Comparison of ENCODE assay signal across 40 mouse cellular contexts in the genomic region with DNA sequence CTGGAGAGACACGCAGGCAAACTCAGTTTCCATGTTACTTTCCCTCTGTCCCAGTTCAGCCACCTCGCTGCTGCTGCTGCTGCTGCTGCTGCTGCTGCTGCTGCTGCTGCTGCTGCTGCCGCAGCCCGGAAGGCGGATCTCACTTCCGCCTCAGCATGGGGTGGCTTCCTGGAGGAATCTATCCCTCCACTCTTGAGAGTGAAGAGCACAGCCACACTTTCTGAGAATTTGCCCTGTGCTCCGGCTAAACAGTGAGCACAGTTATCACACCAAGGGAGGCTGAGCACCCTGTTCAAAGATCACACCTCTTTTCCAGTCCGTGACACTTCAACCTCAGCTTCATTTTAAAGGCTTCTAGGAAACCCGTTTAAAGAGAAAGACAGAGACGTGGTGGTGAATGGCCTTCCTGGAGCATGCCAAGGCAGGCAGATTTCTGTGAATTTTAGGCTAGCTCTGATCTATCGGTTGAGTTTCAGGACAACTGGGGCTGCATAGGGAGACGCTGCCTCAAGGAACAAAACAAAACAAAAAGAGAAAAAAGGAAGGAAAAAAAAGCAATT. TPM values are rescaled to one million over a fixed set of nuclear protein-coding genes. Genes with fewer than 3 reads are reported as not detected.
DNase-seq lines count a peak whose midpoint lies in the region; ATAC-seq and TF ChIP-seq lines count a peak whose summit lies in the region.
"Had no signal": no experiment of that assay in that cellular context is flagged by ENCODE, and none has a peak within 500 bp of the region (broad histone marks: within the 10 kb centered on the region; RNA-seq: fewer than 3 reads in every experiment).

No protein-coding gene starts in this region.

- H3K27me3 ChIP-seq in testis, adult 2 months (ENCODE audit: control insufficient read depth, insufficient read depth, low read length), result no peaks in the 10 kb centered on the region
- H3K27me3 ChIP-seq in kidney, embryonic 16.5 days (ENCODE audit: insufficient read depth, low read length), result no peaks in the 10 kb centered on the region
- H3K27me3 ChIP-seq in forebrain, embryonic 14.5 days (replicated peaks; ENCODE audit: control insufficient read depth, insufficient read depth, low read length), result no peaks in the 10 kb centered on the region
- H3K27me3 ChIP-seq: Patski had no signal

- H3K4me2 ChIP-seq in kidney, embryonic 16.5 days (replicated peaks; ENCODE audit: low read depth, low read length), result no peak overlapping the region
- H3K4me2 ChIP-seq in forebrain, embryonic 14.5 days (ENCODE audit: low read length), result no peak overlapping the region
- H3K4me2 ChIP-seq: heart, embryonic 15.5 days; hindbrain, embryonic 14.5 days; liver, embryonic 12.5 days; midbrain, embryonic 12.5 days; neural tube, embryonic 12.5 days had no signal

- no peak overlapping the region for H3K27ac ChIP-seq in testis, adult 2 months (ENCODE audit: control insufficient read depth, insufficient read depth, low read depth, low read length)
- peak overlapping the region; percentile 51; the same call in 1 of the 2 replicates for H3K27ac ChIP-seq in kidney, embryonic 16.5 days (ENCODE audit: low read length)
- no peak overlapping the region for H3K27ac ChIP-seq in forebrain, embryonic 14.5 days (ENCODE audit: low read depth, low read length)
- H3K27ac ChIP-seq: heart, embryonic 15.5 days; hindbrain, embryonic 14.5 days; liver, embryonic 12.5 days; midbrain, embryonic 12.5 days; neural tube, embryonic 12.5 days; stomach, postnatal 0 days had no signal

- no peak for ATAC-seq in kidney, embryonic 16.5 days (ENCODE audit: low FRiP score, low TSS enrichment)
- no peak for ATAC-seq in forebrain, embryonic 14.5 days
- ATAC-seq: CD4-positive, CD25-positive, alpha-beta regulatory T cell, adult 4 months; forebrain, postnatal 0 days; inflammation-experienced regulatory T-cells, adult 6 months; liver, embryonic 12.5 days; liver, postnatal 0 days; Patski had no signal

- no peak for TF ChIP-seq CTCF in testis, adult 2 months (IDR thresholded peaks at IDR 0.05; ENCODE audit: control insufficient read depth, insufficient read depth, insufficient replicate concordance, low read depth, low read length)

- DNase-seq in testis, postnatal 10 days (ENCODE audit: low spot score), result no peak
- peak; percentile 69 for DNase-seq in ZHBTc4 (ENCODE audit: low read depth, low spot score)
- DNase-seq in kidney, postnatal 36 days, result peak; percentile 47 to 70
- no peak for DNase-seq in adrenal gland, adult 18-20 months (ENCODE audit: low spot score in 2 of 2)
- DNase-seq in spleen, adult 12 weeks (ENCODE audit: low spot score), result no peak
- DNase-seq in forebrain, embryonic 14.5 days (ENCODE audit: low spot score), result no peak
- DNase-seq: adrenal gland, adult 2 months; cerebellum, adult 9-11 months; forebrain, postnatal 0 days; gastrocnemius, postnatal 10 days; heart, postnatal 36 days; left cerebral cortex, postnatal 4 days; liver, postnatal 0 days; lung, postnatal 4 days; right cerebral cortex, adult 18-20 months; thymus, postnatal 4 days had no signal

- no peak for TF ChIP-seq POLR2A in testis, adult 2 months (IDR thresholded peaks at IDR 0.05; ENCODE audit: control insufficient read depth, low read depth, low read length)

- H3K9ac ChIP-seq in kidney, embryonic 16.5 days (replicated peaks; ENCODE audit: low read length), result peak overlapping the region; percentile 20; the same call in 1 of the 2 replicates
- no peak overlapping the region for H3K9ac ChIP-seq in forebrain, embryonic 14.5 days (ENCODE audit: low read length)
- H3K9ac ChIP-seq: forebrain, postnatal 0 days; heart, embryonic 15.5 days; hindbrain, embryonic 14.5 days; liver, embryonic 12.5 days; liver, postnatal 0 days; midbrain, embryonic 12.5 days; neural tube, embryonic 12.5 days had no signal

- no peaks in the 10 kb centered on the region for H3K9me3 ChIP-seq in kidney, embryonic 16.5 days (ENCODE audit: low read length)
- no peaks in the 10 kb centered on the region for H3K9me3 ChIP-seq in forebrain, embryonic 14.5 days (replicated peaks; ENCODE audit: control insufficient read depth, low read length)
- H3K9me3 ChIP-seq: G1E; heart, embryonic 15.5 days; liver, embryonic 12.5 days; megakaryocyte, embryonic 14.5 days; midbrain, embryonic 12.5 days; neural tube, embryonic 12.5 days had no signal

- no peaks in the 10 kb centered on the region for H3K36me3 ChIP-seq in testis, adult 2 months (ENCODE audit: control insufficient read depth, insufficient read depth, low read length)
- H3K36me3 ChIP-seq in kidney, embryonic 16.5 days (ENCODE audit: insufficient read depth, low read length), result no peaks in the 10 kb centered on the region
- no peaks in the 10 kb centered on the region for H3K36me3 ChIP-seq in forebrain, embryonic 14.5 days (ENCODE audit: control insufficient read depth, insufficient read depth, low read length)
- H3K36me3 ChIP-seq: G1E; heart, embryonic 15.5 days; liver, embryonic 12.5 days; midbrain, embryonic 12.5 days; neural tube, embryonic 12.5 days had no signal

- H3K4me1 ChIP-seq in testis, adult 2 months (ENCODE audit: control insufficient read depth, insufficient read depth, low read length), result peaks cover 9% of the 10 kb centered on the region
- H3K4me1 ChIP-seq in kidney, embryonic 16.5 days (ENCODE audit: insufficient read depth, low read length), result peaks cover 21% of the 10 kb centered on the region
- H3K4me1 ChIP-seq in forebrain, embryonic 14.5 days (ENCODE audit: control insufficient read depth, insufficient read depth, low read length), result no peaks in the 10 kb centered on the region; the same call in 1 of the 2 replicates
- H3K4me1 ChIP-seq: liver, embryonic 12.5 days; megakaryocyte, embryonic 14.5 days; midbrain, embryonic 12.5 days; neural tube, embryonic 12.5 days had no signal

- H3K4me3 ChIP-seq in testis, adult 2 months (ENCODE audit: control insufficient read depth, low read depth, low read length), result peak overlapping the region; percentile 72
- H3K4me3 ChIP-seq in kidney, embryonic 16.5 days (ENCODE audit: low read length), result no peak overlapping the region
- H3K4me3 ChIP-seq in forebrain, embryonic 14.5 days (ENCODE audit: low read depth, low read length), result no peak overlapping the region
- H3K4me3 ChIP-seq: erythroblast, embryonic 14.5 days; heart, embryonic 15.5 days; liver, embryonic 12.5 days; megakaryocyte, embryonic 14.5 days; midbrain, embryonic 12.5 days; myocyte; neural tube, embryonic 12.5 days had no signal

- WGBS in kidney, embryonic 16.5 days, result 77% methylated on average over 12 of the region's 12 CpGs
- WGBS in forebrain, embryonic 14.5 days, result 74% methylated on average over 12 of the region's 12 CpGs

RNA-seq across cellular contexts. Expression of gene Heatr6, which starts 46.5 kb away (rescaled TPM):
- 6.1 TPM in 2 replicates for polyA plus RNA-seq in testis, adult 2 months (2012; rRNA removed)
- 23.6 and 27.2 TPM in 2 replicates for polyA plus RNA-seq in kidney, embryonic 16.5 days (2015; fragmentation: Nextera tagmentation; extraction: Ambion mirVana)
- total RNA-seq in adrenal gland, adult 18-20 months (2021), result 10 to 100 TPM; 12.3 to 14.0 TPM
- polyA plus RNA-seq in forebrain, embryonic 14.5 days (2014; fragmentation: Nextera tagmentation; extraction: Ambion mirVana), result 27.8 and 29.7 TPM in 2 replicates

RNA-seq across cellular contexts. Expression of gene Hnf1b, which starts 49.9 kb away (rescaled TPM):
- polyA plus RNA-seq in testis, adult 2 months (2012; rRNA removed), result 37.1 and 40.7 TPM in 2 replicates
- polyA plus RNA-seq in kidney, embryonic 16.5 days (2015; fragmentation: Nextera tagmentation; extraction: Ambion mirVana), result 90.9 and 104 TPM in 2 replicates
- total RNA-seq in adrenal gland, adult 18-20 months (2021), result under 1 TPM in 1 of 2 experiments, not detected in 1; 0.17 TPM
- 0.09 and 0.14 TPM in 2 replicates for polyA plus RNA-seq in forebrain, embryonic 14.5 days (2014; fragmentation: Nextera tagmentation; extraction: Ambion mirVana)
- total RNA-seq: adrenal gland, adult 2 months; common myeloid progenitor, adult 5-6 weeks; forebrain, postnatal 0 days; gastrocnemius, postnatal 10 days; heart, postnatal 36 days; left cerebral cortex, postnatal 4 days; midbrain, postnatal 0 days had no signal
- polyA plus RNA-seq: CD4-positive, CD25-positive, alpha-beta regulatory T cell, adult 4 months; embryonic facial prominence, embryonic 14.5 days; erythroblast, embryonic 14.5 days; forebrain, embryonic 11.5 days; G1E; inflammation-experienced regulatory T-cells, adult 6 months; midbrain, embryonic 12.5 days; myocyte; thymus, postnatal 0 days had no signal

RNA-seq across cellular contexts. Expression of gene Wfdc21, which starts 53.2 kb away (rescaled TPM):
- 0.36 and 0.84 TPM in 2 replicates for polyA plus RNA-seq in testis, adult 2 months (2012; rRNA removed)
- 0.71 TPM in 1 of 2 replicates, not detected in the other for polyA plus RNA-seq in kidney, embryonic 16.5 days (2015; fragmentation: Nextera tagmentation; extraction: Ambion mirVana)
- under 1 TPM in 1 of 2 experiments, not detected in 1; 0.83 TPM for total RNA-seq in adrenal gland, adult 18-20 months (2021)
- polyA plus RNA-seq in forebrain, embryonic 14.5 days (2014; fragmentation: Nextera tagmentation; extraction: Ambion mirVana), result not detected in 2 replicates
- total RNA-seq: forebrain, postnatal 0 days; G1E; gastrocnemius, postnatal 10 days; heart, postnatal 36 days; layer of hippocampus, adult 8-10 months; layer of hippocampus, postnatal 25 days; left cerebral cortex, adult 8-10 months; left cerebral cortex, postnatal 4 days; midbrain, postnatal 0 days had no signal
- polyA plus RNA-seq: CD4-positive, CD25-positive, alpha-beta regulatory T cell, adult 4 months; erythroblast, embryonic 14.5 days; forebrain, embryonic 11.5 days; forebrain, postnatal 0 days; G1E; hindbrain, embryonic 14.5 days; inflammation-experienced regulatory T-cells, adult 6 months; limb, embryonic 14.5 days; midbrain, embryonic 12.5 days; midbrain, postnatal 0 days; myocyte; neural tube, embryonic 12.5 days; Patski had no signal

Comparison
In these comparisons a context has a peak if more than half of its experiments do, and no peak if none do; other contexts are left out.
1. DNase-seq: peak in ZHBTc4 (single experiment) and kidney, postnatal 36 days (2 of 2); none in testis, postnatal 10 days (single experiment), adrenal gland, adult 18-20 months (0 of 2), spleen, adult 12 weeks (single experiment) and forebrain, embryonic 14.5 days (single experiment).
2. RNA of gene Hnf1b, which starts 49.9 kb away (polyA plus RNA-seq): 90.9 to 104 TPM in kidney, embryonic 16.5 days and 37.1 to 40.7 TPM in testis, adult 2 months; 0.09 to 0.14 TPM in forebrain, embryonic 14.5 days; every median in the first group is over 10 times any median in the second.